Mouse (Mus musculus) kidney, embryonic 15.5 days (tissue): ENCODE data around the gene Hhex. TPM values are rescaled to one million over a fixed set of nuclear protein-coding genes. Genes with fewer than 3 reads are reported as not detected.

Experiments used
- ATAC-seq: fragments of 200-750 bp; cut with Nextera tagmentation; replicated peaks from 2 replicates; pipeline ENCODE4 v1.8.0; 2017; ENCODE audit warnings: moderate TSS enrichment; ENCODE audit not compliant: low FRiP score
- H3K27ac ChIP-seq: fragments of 300-500 bp; sonication (generic); 2 replicates; pipeline ENCODE4 v1.5.1; 2015; ENCODE audit warnings: mild to moderate bottlenecking, inconsistent platforms
- H3K27me3 ChIP-seq: fragments of 300-500 bp; sonication (generic); 2 replicates; pipeline ENCODE4 v1.6.1; 2015; ENCODE audit warnings: inconsistent platforms
- H3K36me3 ChIP-seq: fragments of 300-500 bp; sonication (generic); 2 replicates; pipeline ENCODE4 v1.6.1; 2015; ENCODE audit warnings: inconsistent platforms
- H3K4me1 ChIP-seq: fragments of 300-500 bp; sonication (generic); 2 replicates; pipeline ENCODE4 v1.6.1; 2015; ENCODE audit warnings: inconsistent platforms
- H3K4me2 ChIP-seq: fragments of 300-500 bp; sonication (generic); 2 replicates; pipeline ENCODE4 v1.6.1; 2015; ENCODE audit warnings: moderate library complexity, mild to moderate bottlenecking, inconsistent platforms
- H3K4me3 ChIP-seq: fragments of 300-500 bp; sonication (generic); replicated peaks from 2 replicates; pipeline ENCODE4 v1.5.1; 2015; ENCODE audit warnings: mild to moderate bottlenecking, inconsistent platforms
- H3K9ac ChIP-seq: fragments of 300-500 bp; sonication (generic); 2 replicates; pipeline ENCODE4 v1.6.1; 2015; ENCODE audit warnings: mild to moderate bottlenecking, inconsistent platforms
- H3K9me3 ChIP-seq: fragments of 300-500 bp; sonication (generic); replicated peaks from 2 replicates; pipeline ENCODE4 v1.6.1; 2016; ENCODE audit warnings: inconsistent platforms
- WGBS: fragments of 180-500 bp; shearing (Covaris S2); methylation state at CpG from one replicate; pipeline ENCODE4 v1.1.7; 2015; ENCODE audit warnings: mixed read lengths; 5-methylcytosine and 5-hydroxymethylcytosine counted together
- polyA plus RNA-seq: library from polyadenylated mRNA; unstranded; fragments of >200 nt; fragmentation: Nextera tagmentation; extraction: Ambion mirVana; gene quantifications from 2 replicates; pipeline ENCODE4 v1.2.1, GENCODE M21; 2015

Gene Hhex
- polyA plus RNA-seq, 1 experiment from 2014 or later = 19.9 TPM

GRCm38 (mm10) chr19:37455961-37456360, 21.4 kb downstream of the Hhex start:
- H3K4me1 ChIP-seq = no peaks in the 10 kb centered on the region
- H3K27ac ChIP-seq = no peak overlapping the region
- no peak overlapping the region for H3K4me2 ChIP-seq
- WGBS = 97% methylated on average over 1 of the region's 1 CpGs
- H3K4me3 ChIP-seq = no peak overlapping the region
- H3K36me3 ChIP-seq = no peaks in the 10 kb centered on the region
- no peak for ATAC-seq
- H3K27me3 ChIP-seq = no peaks in the 10 kb centered on the region
- H3K9me3 ChIP-seq = peaks cover 5% of the 10 kb centered on the region
- no peak overlapping the region for H3K9ac ChIP-seq

- Histone ChIP-seq H3K27me3 (no peaks in the 10 kb centered on the region), H3K4me3 (no peak overlapping the region), H3K27ac (no peak overlapping the region), H3K4me2 (no peak overlapping the region), H3K4me1 (no peaks in the 10 kb centered on the region), H3K9me3 (peaks cover 5% of the 10 kb centered on the region), H3K36me3 (no peaks in the 10 kb centered on the region), H3K9ac (no peak overlapping the region)
- WGBS = 72% methylated on average over 6 of the region's 6 CpGs
- no peak for ATAC-seq
Measured at GRCm38 (mm10) chr19:37458013-37458412, 23.4 kb downstream of the Hhex start.

GRCm38 (mm10) chr19:37466403-37466802, 31.8 kb downstream of the Hhex start:
- no peaks in the 10 kb centered on the region for H3K4me1 ChIP-seq
- no peaks in the 10 kb centered on the region for H3K9me3 ChIP-seq
- no peaks in the 10 kb centered on the region for H3K27me3 ChIP-seq
- no peak overlapping the region for H3K27ac ChIP-seq
- no peak overlapping the region for H3K4me3 ChIP-seq
- H3K4me2 ChIP-seq = no peak overlapping the region
- no peaks in the 10 kb centered on the region for H3K36me3 ChIP-seq
- ATAC-seq = no peak
- WGBS = 75% methylated on average over 3 of the region's 3 CpGs
- H3K9ac ChIP-seq = no peak overlapping the region

GRCm38 (mm10) chr19:37466978-37467377, 32.4 kb downstream of the Hhex start:
- no peaks in the 10 kb centered on the region for H3K27me3 ChIP-seq
- ATAC-seq = no peak
- H3K4me3 ChIP-seq = no peak overlapping the region
- no peaks in the 10 kb centered on the region for H3K36me3 ChIP-seq
- H3K9me3 ChIP-seq = no peaks in the 10 kb centered on the region
- no peaks in the 10 kb centered on the region for H3K4me1 ChIP-seq
- whole genome bisulfite sequencing = 79% methylated on average over 5 of the region's 5 CpGs
- H3K9ac ChIP-seq = no peak overlapping the region
- no peak overlapping the region for H3K27ac ChIP-seq
- no peak overlapping the region for H3K4me2 ChIP-seq

GRCm38 (mm10) chr19:37468841-37469566, 34.4 kb downstream of the Hhex start:
- H3K4me3 ChIP-seq = no peak overlapping the region
- no peaks in the 10 kb centered on the region for H3K36me3 ChIP-seq
- H3K4me1 ChIP-seq = no peaks in the 10 kb centered on the region
- 69% methylated on average over 6 of the region's 6 CpGs for WGBS
- H3K27me3 ChIP-seq = no peaks in the 10 kb centered on the region
- H3K4me2 ChIP-seq = no peak overlapping the region
- no peak for ATAC-seq
- H3K27ac ChIP-seq = no peak overlapping the region
- no peak overlapping the region for H3K9ac ChIP-seq
- no peaks in the 10 kb centered on the region for H3K9me3 ChIP-seq

GRCm38 (mm10) chr19:37471680-37472079, 37.1 kb downstream of the Hhex start:
- WGBS = 83% methylated on average over 4 of the region's 4 CpGs
- ATAC-seq = no peak

GRCm38 (mm10) chr19:37472589-37472988, 38.0 kb downstream of the Hhex start:
- ATAC-seq = no peak
- 65% methylated on average over 3 of the region's 3 CpGs for WGBS
- Histone ChIP-seq H3K4me3 (no peak overlapping the region), H3K27ac (no peak overlapping the region), H3K4me1 (no peaks in the 10 kb centered on the region), H3K9me3 (no peaks in the 10 kb centered on the region), H3K4me2 (no peak overlapping the region), H3K9ac (no peak overlapping the region), H3K27me3 (no peaks in the 10 kb centered on the region), H3K36me3 (no peaks in the 10 kb centered on the region)

More at GRCm38 (mm10) chr19:37471680-37472079, 37.1 kb downstream of the Hhex start:
- H3K4me1 ChIP-seq = no peaks in the 10 kb centered on the region
- no peak overlapping the region for H3K4me3 ChIP-seq
- H3K27me3 ChIP-seq = no peaks in the 10 kb centered on the region
- no peaks in the 10 kb centered on the region for H3K9me3 ChIP-seq
- no peak overlapping the region for H3K27ac ChIP-seq
- H3K4me2 ChIP-seq = no peak overlapping the region
- H3K36me3 ChIP-seq = no peaks in the 10 kb centered on the region
- no peak overlapping the region for H3K9ac ChIP-seq

- ATAC-seq = 0 out of 2 replicates have a peak, but pooled peaks have one; percentile 40
- Histone ChIP-seq H3K9me3 (no peaks in the 10 kb centered on the region), H3K27ac (no peak overlapping the region), H3K4me2 (no peak overlapping the region), H3K36me3 (no peaks in the 10 kb centered on the region), H3K4me3 (no peak overlapping the region), H3K27me3 (no peaks in the 10 kb centered on the region), H3K9ac (no peak overlapping the region), H3K4me1 (no peaks in the 10 kb centered on the region)
- WGBS = 69% methylated on average over 8 of the region's 8 CpGs
Measured at GRCm38 (mm10) chr19:37481704-37482103, 47.1 kb downstream of the Hhex start.

- Histone ChIP-seq H3K27me3 (no peaks in the 10 kb centered on the region), H3K27ac (no peak overlapping the region), H3K4me1 (no peaks in the 10 kb centered on the region), H3K4me3 (no peak overlapping the region), H3K4me2 (no peak overlapping the region), H3K36me3 (no peaks in the 10 kb centered on the region), H3K9ac (no peak overlapping the region), H3K9me3 (no peaks in the 10 kb centered on the region)
- 80% methylated on average over 14 of the region's 14 CpGs for WGBS
- no peak for ATAC-seq
Measured at GRCm38 (mm10) chr19:37482556-37483187, 48.1 kb downstream of the Hhex start.

- ATAC-seq = no peak
- Histone ChIP-seq H3K36me3 (no peaks in the 10 kb centered on the region), H3K4me2 (no peak overlapping the region), H3K4me1 (no peaks in the 10 kb centered on the region), H3K4me3 (no peak overlapping the region), H3K9ac (no peak overlapping the region), H3K27ac (no peak overlapping the region), H3K9me3 (no peaks in the 10 kb centered on the region), H3K27me3 (no peaks in the 10 kb centered on the region)
- 70% methylated on average over 6 of the region's 6 CpGs for WGBS
Measured at GRCm38 (mm10) chr19:37484787-37485186, 50.2 kb downstream of the Hhex start.

GRCm38 (mm10) chr19:37486801-37487200, 52.2 kb downstream of the Hhex start:
- no peak overlapping the region for H3K9ac ChIP-seq
- WGBS = 73% methylated on average over 6 of the region's 6 CpGs
- ATAC-seq = no peak

GRCm38 (mm10) chr19:37487811-37488475, 53.3 kb downstream of the Hhex start:
- H3K4me1 ChIP-seq = no peaks in the 10 kb centered on the region
- no peaks in the 10 kb centered on the region for H3K9me3 ChIP-seq
- WGBS = 85% methylated on average over 5 of the region's 5 CpGs
- no peak overlapping the region for H3K4me2 ChIP-seq
- H3K36me3 ChIP-seq = no peaks in the 10 kb centered on the region
- no peak overlapping the region for H3K27ac ChIP-seq
- no peak for ATAC-seq
- H3K9ac ChIP-seq = no peak overlapping the region
- no peaks in the 10 kb centered on the region for H3K27me3 ChIP-seq
- H3K4me3 ChIP-seq = no peak overlapping the region

More at GRCm38 (mm10) chr19:37486801-37487200, 52.2 kb downstream of the Hhex start:
- Histone ChIP-seq H3K9me3 (no peaks in the 10 kb centered on the region), H3K4me1 (no peaks in the 10 kb centered on the region), H3K27me3 (no peaks in the 10 kb centered on the region), H3K4me3 (no peak overlapping the region), H3K36me3 (no peaks in the 10 kb centered on the region), H3K4me2 (no peak overlapping the region), H3K27ac (no peak overlapping the region)
